Mouse (Mus musculus): ENCODE data around the gene Sec11a.

Sec11a gene

DNA sequence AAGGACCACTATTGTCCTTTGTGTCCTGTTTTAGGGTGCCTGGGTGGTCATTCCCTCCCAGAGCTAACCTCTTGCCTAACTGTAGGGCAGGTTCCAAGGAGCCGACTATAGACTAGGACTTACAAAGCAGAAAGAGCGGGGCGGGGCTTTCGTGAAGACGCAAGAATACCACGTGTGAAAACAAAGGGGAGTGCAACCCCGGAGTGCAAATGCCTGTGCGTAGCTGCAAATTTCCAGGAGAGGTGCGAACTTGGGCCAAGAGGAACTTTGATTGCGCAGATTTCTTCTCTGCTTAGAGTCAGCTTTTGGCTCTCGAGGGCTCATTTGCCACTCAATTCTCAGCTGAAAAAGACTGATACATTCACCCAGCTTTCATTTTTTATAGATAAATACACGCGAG lies 87.4 kb downstream of the Sec11a start:
- DNase-seq (ENCODE audit: low read depth, low spot score) = no peak

DNA sequence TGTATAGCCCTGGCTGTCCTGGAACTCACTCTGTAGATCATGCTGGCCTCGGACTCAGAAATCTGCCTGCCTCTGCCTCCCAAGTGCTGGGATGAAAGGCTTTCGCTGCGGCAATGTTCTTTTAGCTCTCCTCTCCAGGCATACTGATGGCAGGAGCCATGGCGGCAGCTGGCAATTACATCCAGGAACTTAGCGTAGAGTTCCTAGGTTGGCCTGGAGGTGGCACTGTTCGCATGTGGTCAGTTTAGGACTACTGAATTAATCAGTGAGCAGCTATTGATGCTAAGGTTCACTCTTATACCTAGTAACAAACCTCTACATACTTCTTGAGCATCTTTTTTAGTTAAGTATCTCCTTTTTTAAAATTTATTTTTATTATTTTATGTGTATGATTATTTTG lies 90.4 kb downstream of the Sec11a start:
- DNase-seq (ENCODE audit: low read depth, low spot score) = no peak

DNA sequence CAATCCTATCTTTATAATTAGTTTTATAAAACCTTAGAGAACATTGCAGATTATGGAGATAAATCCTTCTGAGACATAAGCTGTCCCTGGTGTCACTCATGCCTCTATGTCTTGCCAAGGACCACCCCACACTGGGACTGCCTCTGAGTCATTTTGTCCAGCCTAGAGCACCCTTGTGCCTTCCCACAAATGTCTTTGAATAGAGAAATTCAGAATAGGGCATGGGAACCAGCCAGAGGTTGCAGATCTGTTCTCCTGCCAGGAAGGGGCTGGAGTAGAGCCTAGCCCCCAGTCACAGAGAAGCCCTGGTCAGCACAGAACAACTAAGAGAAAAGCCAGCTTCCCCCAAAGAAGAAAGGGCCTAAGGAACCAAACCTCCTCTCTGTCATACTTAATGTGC lies 92.3 kb downstream of the Sec11a start:
- no peak for DNase-seq (ENCODE audit: low read depth, low spot score)
